Comparison of ENCODE assay signal across 16 mouse cellular contexts in the genomic region with DNA sequence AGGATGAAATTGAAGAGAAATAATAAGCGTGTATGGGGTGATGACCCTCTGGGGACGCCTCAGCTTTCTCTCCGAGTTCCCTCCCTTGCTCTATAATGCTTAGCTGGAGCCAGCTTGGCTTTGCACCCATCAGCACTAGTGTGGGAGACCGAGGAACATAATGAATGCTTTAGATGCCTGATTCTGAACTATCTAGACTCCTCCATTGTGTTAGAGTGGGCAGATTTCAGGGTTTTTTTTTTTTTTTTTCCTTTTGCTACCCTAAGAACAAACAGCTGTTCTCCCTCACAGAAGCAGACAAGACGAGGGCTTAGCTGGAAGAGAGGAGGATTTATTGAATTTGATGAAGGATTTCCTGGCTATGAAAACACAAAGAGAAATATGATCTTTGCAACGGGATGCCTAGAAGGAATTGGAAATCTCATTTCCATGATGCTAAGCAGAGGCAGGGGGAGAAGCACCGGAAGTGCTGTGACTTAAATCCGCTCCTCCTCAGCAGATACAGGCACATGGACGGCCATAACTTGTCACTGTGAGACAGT.
DNase-seq lines count a peak whose midpoint lies in the region; ATAC-seq lines count a peak whose summit lies in the region.
"Had no signal": no experiment of that assay in that cellular context is flagged by ENCODE, and none has a peak within 500 bp of the region (broad histone marks: within the 10 kb centered on the region; RNA-seq: fewer than 3 reads in every experiment).

No protein-coding gene starts in this region.

- no peak overlapping the region for H3K4me3 ChIP-seq in kidney, embryonic 16.5 days (ENCODE audit: low read length)
- H3K4me3 ChIP-seq in limb, embryonic 13.5 days, result no peak overlapping the region
- H3K4me3 ChIP-seq in limb, embryonic 10.5 days, result no peak overlapping the region
- no peak overlapping the region for H3K4me3 ChIP-seq in intestine, embryonic 15.5 days (replicated peaks)
- no peak overlapping the region for H3K4me3 ChIP-seq in stomach, embryonic 15.5 days (replicated peaks)
- no peak overlapping the region for H3K4me3 ChIP-seq in hindbrain, embryonic 10.5 days
- H3K4me3 ChIP-seq: forebrain, embryonic 15.5 days; heart, embryonic 10.5 days; liver, embryonic 15.5 days had no signal

- no peaks in the 10 kb centered on the region for H3K36me3 ChIP-seq in kidney, embryonic 16.5 days (ENCODE audit: insufficient read depth, low read length)
- no peaks in the 10 kb centered on the region for H3K36me3 ChIP-seq in limb, embryonic 13.5 days
- H3K36me3 ChIP-seq in limb, embryonic 10.5 days, result no peaks in the 10 kb centered on the region
- no peaks in the 10 kb centered on the region for H3K36me3 ChIP-seq in intestine, embryonic 15.5 days
- no peaks in the 10 kb centered on the region for H3K36me3 ChIP-seq in stomach, embryonic 15.5 days
- no peaks in the 10 kb centered on the region for H3K36me3 ChIP-seq in hindbrain, embryonic 10.5 days
- H3K36me3 ChIP-seq: forebrain, embryonic 15.5 days; heart, embryonic 10.5 days; liver, embryonic 15.5 days had no signal

- no peak for DNase-seq in kidney, postnatal 36 days
- DNase-seq in limb, embryonic 10.5 days (ENCODE audit: low spot score), result no peak
- no peak for DNase-seq in hindbrain, embryonic 10.5 days (ENCODE audit: low spot score)
- DNase-seq: adrenal gland, postnatal 25 days; cerebellum, postnatal 14 days; gastrocnemius, postnatal 10 days had no signal

- no peaks in the 10 kb centered on the region; the same call in none of the 2 replicates for H3K9me3 ChIP-seq in kidney, embryonic 16.5 days (ENCODE audit: low read length)
- no peaks in the 10 kb centered on the region for H3K9me3 ChIP-seq in limb, embryonic 13.5 days
- no peaks in the 10 kb centered on the region for H3K9me3 ChIP-seq in limb, embryonic 10.5 days (replicated peaks)
- H3K9me3 ChIP-seq in intestine, embryonic 15.5 days, result no peaks in the 10 kb centered on the region
- no peaks in the 10 kb centered on the region for H3K9me3 ChIP-seq in stomach, embryonic 15.5 days
- no peaks in the 10 kb centered on the region for H3K9me3 ChIP-seq in hindbrain, embryonic 10.5 days
- H3K9me3 ChIP-seq: forebrain, embryonic 15.5 days; heart, embryonic 10.5 days; liver, embryonic 15.5 days had no signal

- ATAC-seq in kidney, embryonic 16.5 days (ENCODE audit: low FRiP score, low TSS enrichment), result peak; percentile 39; the same call in 1 of the 2 replicates
- peak; percentile 36 for ATAC-seq in limb, embryonic 13.5 days (ENCODE audit: low FRiP score, low read depth)
- 0 out of 2 replicates have a peak, but pooled peaks have one; percentile 28 for ATAC-seq in intestine, embryonic 15.5 days
- ATAC-seq in stomach, embryonic 15.5 days (ENCODE audit: insufficient read depth, low FRiP score, low read depth), result peak; percentile 58; the same call in 1 of the 2 replicates
- ATAC-seq: forebrain, embryonic 15.5 days; inflammation-experienced regulatory T-cells, adult 6 months; midbrain, embryonic 16.5 days had no signal

- 25% methylated on average over 9 of the region's 9 CpGs for WGBS in kidney, embryonic 16.5 days
- WGBS in limb, embryonic 13.5 days, result 46% methylated on average over 9 of the region's 9 CpGs
- 82% methylated on average over 9 of the region's 9 CpGs for WGBS in limb, embryonic 10.5 days
- 45% methylated on average over 9 of the region's 9 CpGs for WGBS in intestine, embryonic 15.5 days
- WGBS in stomach, embryonic 15.5 days, result 35% methylated on average over 9 of the region's 9 CpGs
- WGBS in hindbrain, embryonic 10.5 days, result 77% methylated on average over 9 of the region's 9 CpGs

- H3K4me2 ChIP-seq in kidney, embryonic 16.5 days (replicated peaks; ENCODE audit: low read depth, low read length), result no peak overlapping the region
- no peak overlapping the region for H3K4me2 ChIP-seq in limb, embryonic 13.5 days (replicated peaks)
- no peak overlapping the region for H3K4me2 ChIP-seq in intestine, embryonic 15.5 days (replicated peaks)
- H3K4me2 ChIP-seq in stomach, embryonic 15.5 days, result no peak overlapping the region
- H3K4me2 ChIP-seq: forebrain, embryonic 15.5 days; liver, embryonic 15.5 days had no signal

- H3K27ac ChIP-seq in kidney, embryonic 16.5 days (ENCODE audit: low read length), result peak overlapping the region; percentile 57
- H3K27ac ChIP-seq in limb, embryonic 13.5 days, result no peak overlapping the region
- H3K27ac ChIP-seq in limb, embryonic 10.5 days, result no peak overlapping the region
- no peak overlapping the region for H3K27ac ChIP-seq in intestine, embryonic 15.5 days
- H3K27ac ChIP-seq in stomach, embryonic 15.5 days, result peak overlapping the region; percentile 48; the same call in 1 of the 2 replicates
- H3K27ac ChIP-seq in hindbrain, embryonic 10.5 days, result no peak overlapping the region
- H3K27ac ChIP-seq: forebrain, embryonic 15.5 days; heart, embryonic 10.5 days; liver, embryonic 15.5 days; macrophage had no signal

- no peaks in the 10 kb centered on the region for H3K4me1 ChIP-seq in kidney, embryonic 16.5 days (ENCODE audit: insufficient read depth, low read length)
- no peaks in the 10 kb centered on the region for H3K4me1 ChIP-seq in limb, embryonic 13.5 days
- H3K4me1 ChIP-seq in limb, embryonic 10.5 days, result no peaks in the 10 kb centered on the region
- no peaks in the 10 kb centered on the region for H3K4me1 ChIP-seq in intestine, embryonic 15.5 days (replicated peaks)
- H3K4me1 ChIP-seq in stomach, embryonic 15.5 days, result no peaks in the 10 kb centered on the region
- no peaks in the 10 kb centered on the region for H3K4me1 ChIP-seq in hindbrain, embryonic 10.5 days (replicated peaks)
- H3K4me1 ChIP-seq: forebrain, embryonic 15.5 days; heart, embryonic 10.5 days; liver, embryonic 15.5 days had no signal

- no peak overlapping the region for H3K9ac ChIP-seq in kidney, embryonic 16.5 days (replicated peaks; ENCODE audit: low read length)
- H3K9ac ChIP-seq in limb, embryonic 13.5 days, result no peak overlapping the region
- no peak overlapping the region for H3K9ac ChIP-seq in intestine, embryonic 15.5 days
- H3K9ac ChIP-seq in stomach, embryonic 15.5 days, result no peak overlapping the region
- H3K9ac ChIP-seq: forebrain, embryonic 15.5 days; liver, embryonic 15.5 days had no signal

- no peaks in the 10 kb centered on the region for H3K27me3 ChIP-seq in kidney, embryonic 16.5 days (ENCODE audit: insufficient read depth, low read length)
- H3K27me3 ChIP-seq in limb, embryonic 13.5 days, result peaks cover 10% of the 10 kb centered on the region; the same call in 1 of the 2 replicates
- no peaks in the 10 kb centered on the region for H3K27me3 ChIP-seq in limb, embryonic 10.5 days (ENCODE audit: low read depth, poor library complexity, severe bottlenecking)
- H3K27me3 ChIP-seq in intestine, embryonic 15.5 days (replicated peaks), result no peaks in the 10 kb centered on the region
- H3K27me3 ChIP-seq in stomach, embryonic 15.5 days (replicated peaks), result no peaks in the 10 kb centered on the region
- H3K27me3 ChIP-seq in hindbrain, embryonic 10.5 days (ENCODE audit: insufficient read depth, poor library complexity, severe bottlenecking), result no peaks in the 10 kb centered on the region
- H3K27me3 ChIP-seq: forebrain, embryonic 15.5 days; liver, embryonic 15.5 days had no signal

Comparison
In these comparisons a context has a peak if more than half of its experiments do, and no peak if none do; other contexts are left out.
1. H3K27ac ChIP-seq: peak in kidney, embryonic 16.5 days (single experiment) and stomach, embryonic 15.5 days (single experiment); none in limb, embryonic 13.5 days (single experiment), limb, embryonic 10.5 days (single experiment), intestine, embryonic 15.5 days (single experiment) and hindbrain, embryonic 10.5 days (single experiment).
2. Peak in every context shown above with its lines, with median percentiles within 50 percentile points of each other: ATAC-seq.